16 mouse cellular contexts compared by ENCODE assay signal in genomic region chr13:24613433-24613832, GRCm38 (mm10). TPM values are rescaled to one million over a fixed set of nuclear protein-coding genes. Genes with fewer than 3 reads are reported as not detected.
DNase-seq lines count a peak whose midpoint lies in the region; ATAC-seq lines count a peak whose summit lies in the region.
"Had no signal": no experiment of that assay in that cellular context is flagged by ENCODE, and none has a peak within 500 bp of the region (broad histone marks: within the 10 kb centered on the region; RNA-seq: fewer than 3 reads in every experiment).

No protein-coding gene starts in this region.

- no peak overlapping the region for H3K9ac ChIP-seq in liver, embryonic 16.5 days (ENCODE audit: low read depth, low read length)
- H3K9ac ChIP-seq in neural tube, embryonic 15.5 days (replicated peaks): no peak overlapping the region
- H3K9ac ChIP-seq: embryonic facial prominence, embryonic 12.5 days; forebrain, postnatal 0 days had no signal

- H3K4me3 ChIP-seq in liver, embryonic 16.5 days (ENCODE audit: low read depth, low read length): no peak overlapping the region
- H3K4me3 ChIP-seq in neural tube, embryonic 15.5 days (replicated peaks): no peak overlapping the region
- H3K4me3 ChIP-seq: embryonic facial prominence, embryonic 12.5 days; heart, adult 2 months had no signal

- 42% methylated on average over 3 of the region's 3 CpGs for WGBS in liver, embryonic 16.5 days (ENCODE audit: insufficient replicate concordance)
- WGBS in neural tube, embryonic 15.5 days: 79% methylated on average over 3 of the region's 3 CpGs

- peak; percentile 56 for DNase-seq in thymus, postnatal 0 days (ENCODE audit: low spot score)
- no peak for DNase-seq in thymus, postnatal 25 days
- peak; percentile 86 to 91 for DNase-seq in spleen, postnatal 36 days (ENCODE audit: low spot score in 2 of 2)
- DNase-seq in kidney, postnatal 10 days: no peak
- DNase-seq in frontal cortex, postnatal 14 days (ENCODE audit: low spot score in 2 of 2): no peak
- DNase-seq: cerebellum, adult 9-11 months; forebrain, postnatal 0 days; heart, postnatal 36 days; kidney, postnatal 4 days; lung, postnatal 14 days had no signal

- H3K36me3 ChIP-seq in liver, embryonic 16.5 days (ENCODE audit: control insufficient read depth, insufficient read depth): no peaks in the 10 kb centered on the region
- H3K36me3 ChIP-seq in neural tube, embryonic 15.5 days: no peaks in the 10 kb centered on the region
- H3K36me3 ChIP-seq: embryonic facial prominence, embryonic 12.5 days had no signal

- no peaks in the 10 kb centered on the region for H3K9me3 ChIP-seq in liver, embryonic 16.5 days (replicated peaks; ENCODE audit: control insufficient read depth, low read length)
- H3K9me3 ChIP-seq in neural tube, embryonic 15.5 days (replicated peaks): no peaks in the 10 kb centered on the region
- H3K9me3 ChIP-seq: embryonic facial prominence, embryonic 12.5 days had no signal

- H3K4me1 ChIP-seq in liver, embryonic 16.5 days (ENCODE audit: control insufficient read depth, low read depth, low read length): peaks cover 11% of the 10 kb centered on the region
- peaks cover 10% of the 10 kb centered on the region; the same call in 1 of the 2 replicates for H3K4me1 ChIP-seq in neural tube, embryonic 15.5 days

- peak; percentile 67 for ATAC-seq in common myeloid progenitor, adult 5-6 weeks (replicated peaks; ENCODE audit: low read depth, poor library complexity, severe bottlenecking)
- ATAC-seq in liver, embryonic 16.5 days (ENCODE audit: low read depth): peak; percentile 66
- ATAC-seq in neural tube, embryonic 15.5 days (ENCODE audit: low FRiP score): no peak
- ATAC-seq: forebrain, postnatal 0 days; intestine, embryonic 16.5 days had no signal

- no peak overlapping the region; the same call in 1 of the 2 replicates for H3K4me2 ChIP-seq in liver, embryonic 16.5 days (ENCODE audit: low read depth, low read length)
- H3K4me2 ChIP-seq in neural tube, embryonic 15.5 days: no peak overlapping the region
- H3K4me2 ChIP-seq: embryonic facial prominence, embryonic 12.5 days had no signal

- peak overlapping the region; percentile 6; the same call in 1 of the 2 replicates for H3K27ac ChIP-seq in liver, embryonic 16.5 days (ENCODE audit: low read length)
- H3K27ac ChIP-seq in neural tube, embryonic 15.5 days (replicated peaks): no peak overlapping the region
- H3K27ac ChIP-seq: embryonic facial prominence, embryonic 12.5 days; heart, adult 2 months had no signal

- H3K27me3 ChIP-seq in liver, embryonic 16.5 days (ENCODE audit: control insufficient read depth, insufficient read depth, low read depth, low read length): no peaks in the 10 kb centered on the region
- no peaks in the 10 kb centered on the region for H3K27me3 ChIP-seq in neural tube, embryonic 15.5 days (replicated peaks)
- H3K27me3 ChIP-seq: embryonic facial prominence, embryonic 12.5 days had no signal

RNA-seq across cellular contexts. Expression of gene Ripor2, which starts 31.4 kb away (rescaled TPM):
- polyA plus RNA-seq in thymus, postnatal 0 days (2015; fragmentation: Nextera tagmentation; extraction: Ambion mirVana): 16.3 and 18.6 TPM in 2 replicates
- total RNA-seq in common myeloid progenitor, adult 5-6 weeks (2017): 57.2 and 64.6 TPM in 2 replicates
- 3.2 and 4.4 TPM in 2 replicates for polyA plus RNA-seq in liver, embryonic 16.5 days (2015; fragmentation: Nextera tagmentation; extraction: Ambion mirVana)
- polyA plus RNA-seq in neural tube, embryonic 15.5 days (2015; fragmentation: Nextera tagmentation; extraction: Ambion mirVana): 21.3 and 24.0 TPM in 2 replicates

Comparison
In these comparisons a context has a peak if more than half of its experiments do, and no peak if none do; other contexts are left out.
1. DNase-seq: peak in thymus, postnatal 0 days (single experiment) and spleen, postnatal 36 days (2 of 2); none in thymus, postnatal 25 days (single experiment), kidney, postnatal 10 days (single experiment) and frontal cortex, postnatal 14 days (0 of 2).